Mouse (Mus musculus) lung, postnatal 0 days (tissue): ENCODE data around the gene Ly6g6d.

Source experiments
- CTCF ChIP-seq: IDR thresholded peaks from 2 replicates; pipeline ENCODE4 v1.5.1; 2016; ENCODE audit warnings: antibody characterized with exemption, mild to moderate bottlenecking
- EP300 ChIP-seq: IDR thresholded peaks from 2 replicates; pipeline ENCODE4 v1.6.1; 2016; ENCODE audit warnings: antibody characterized with exemption, mild to moderate bottlenecking, control low read depth

- TF ChIP-seq EP300 = no peak
- peak; percentile 32; the same call in 1 of the 2 replicates for TF ChIP-seq CTCF
Observed at GRCm38 (mm10) chr17:35070556-35071229, 7.2 kb downstream of the Ly6g6d start.
